Mouse (Mus musculus): ENCODE measurements around the gene Hk3.

Gene Hk3

DNA sequence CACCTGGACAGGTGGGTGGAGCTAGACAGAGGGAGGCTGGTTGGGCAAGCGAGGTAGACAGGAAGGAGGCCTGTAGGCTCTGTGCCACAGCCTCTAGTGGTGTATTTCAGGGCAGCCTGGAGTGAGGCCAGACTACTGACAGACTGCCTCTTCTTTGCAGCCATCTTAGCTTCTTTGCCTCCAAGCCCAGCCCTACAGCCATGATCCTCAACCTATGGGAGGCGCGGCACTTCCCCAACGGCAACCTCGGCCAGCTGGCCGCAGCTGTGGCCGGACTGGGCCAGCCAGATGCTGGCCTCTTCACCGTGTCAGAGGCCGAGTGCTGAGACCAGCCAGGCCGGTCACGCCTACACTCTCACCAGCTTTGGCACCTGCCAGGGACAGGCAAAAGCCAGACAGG is 16.5 kb downstream of the Hk3 start:
- peak; percentile 63 for DNase-seq (ENCODE audit: extremely low read depth, low read depth, low spot score)

DNA sequence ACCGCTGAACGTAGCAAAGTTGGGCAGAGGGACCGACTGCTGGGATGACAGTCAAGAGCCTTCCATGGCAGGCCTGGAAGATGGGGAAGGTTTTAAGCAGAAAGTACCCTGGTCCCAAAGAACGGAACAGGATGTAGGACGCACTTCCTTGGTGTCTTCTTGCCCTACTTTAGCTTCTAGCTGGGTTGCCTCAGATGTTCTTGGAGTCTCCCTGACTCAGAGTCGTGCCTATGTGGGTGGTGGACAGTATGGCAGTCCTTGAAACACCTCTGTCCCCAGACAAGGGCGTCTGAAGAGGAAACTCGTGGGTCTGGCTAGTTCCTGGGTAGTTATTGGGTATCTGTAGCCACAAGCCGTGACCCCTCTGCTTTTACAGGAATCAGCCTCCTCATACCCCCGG is 19.1 kb downstream of the Hk3 start:
- DNase-seq (ENCODE audit: extremely low read depth, low read depth, low spot score): no peak

DNA sequence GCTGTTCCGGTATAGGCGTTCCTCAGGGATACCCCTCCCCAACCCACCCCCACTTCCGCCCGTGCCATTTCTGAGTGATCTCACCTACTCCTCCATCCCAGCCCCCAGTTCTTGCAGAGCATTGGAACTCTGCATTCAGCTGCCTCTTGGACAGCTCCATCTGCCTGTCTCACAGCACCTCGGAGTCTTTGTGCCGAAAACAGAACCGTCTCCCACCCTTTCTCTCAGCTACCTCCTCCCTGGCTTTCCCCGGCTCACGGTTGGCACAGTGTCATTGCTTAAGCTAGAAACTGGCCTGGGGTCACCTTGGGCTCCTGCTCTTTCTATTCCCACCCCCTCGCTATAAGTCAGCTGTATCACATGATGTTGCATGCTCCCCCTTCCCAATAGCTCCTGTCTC is 20.8 kb downstream of the Hk3 start:
- no peak for DNase-seq (ENCODE audit: extremely low read depth, low read depth, low spot score)

DNA sequence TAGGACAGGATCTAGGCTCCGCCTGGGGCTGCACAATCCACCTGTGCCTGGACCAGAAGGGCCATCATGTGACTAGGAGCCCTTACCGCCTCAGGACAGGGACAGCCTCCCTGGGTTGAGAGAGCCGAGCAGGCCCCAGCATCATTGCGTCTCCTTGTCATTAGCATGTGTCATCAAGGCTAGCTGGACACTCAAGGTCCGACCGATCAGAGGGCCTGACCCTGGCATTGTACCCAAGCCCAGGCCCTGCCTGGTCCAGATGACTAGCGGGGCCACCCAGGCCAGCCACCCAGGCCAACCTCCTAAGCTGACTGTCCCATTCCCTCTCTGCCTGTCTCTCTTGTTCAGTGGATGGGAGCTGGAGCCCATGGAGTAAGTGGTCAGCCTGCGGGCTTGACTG is 23.6 kb downstream of the Hk3 start:
- DNase-seq (ENCODE audit: extremely low read depth, low read depth, low spot score): no peak

DNA sequence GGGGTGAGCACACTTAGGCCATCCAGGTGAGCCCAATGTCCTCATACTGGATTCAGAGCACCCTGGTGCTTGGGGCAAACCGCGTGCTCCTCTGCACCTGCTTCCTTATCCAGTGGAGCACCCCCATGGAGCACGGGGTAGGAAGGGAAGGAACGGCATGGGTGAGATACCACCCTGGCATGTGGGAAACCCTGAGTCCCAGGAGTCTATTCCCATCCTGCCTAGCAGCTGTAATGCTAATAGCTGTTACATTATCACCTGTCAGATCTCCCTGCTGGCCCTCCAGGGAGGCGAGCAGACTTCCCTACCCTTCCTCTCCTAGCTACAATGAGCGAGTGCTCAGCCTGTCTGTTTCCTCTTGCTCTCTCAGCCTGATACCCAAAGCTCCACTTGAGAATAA is 26.0 kb downstream of the Hk3 start:
- DNase-seq (ENCODE audit: extremely low read depth, low read depth, low spot score): no peak

DNA sequence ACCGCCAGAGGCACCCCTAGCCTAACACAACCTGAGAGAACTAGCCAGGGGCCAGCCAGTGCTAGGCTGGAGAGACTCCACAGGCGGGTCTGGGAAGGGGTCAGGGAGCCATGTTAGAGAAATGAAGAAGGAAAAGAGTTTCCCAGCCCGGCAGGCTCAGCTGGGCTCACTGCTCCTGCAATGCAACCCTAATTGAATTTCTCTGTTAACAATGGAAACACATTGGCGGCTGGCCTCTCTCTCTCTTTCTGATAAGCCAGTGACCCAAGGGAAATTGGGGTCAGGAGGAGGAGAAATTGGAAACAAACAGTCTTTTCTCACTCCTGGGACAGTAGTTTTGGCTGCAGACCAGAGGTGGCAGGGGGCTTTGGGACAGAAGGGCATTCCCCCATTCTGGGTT is 26.6 kb downstream of the Hk3 start:
- DNase-seq (ENCODE audit: extremely low read depth, low read depth, low spot score): no peak

DNA sequence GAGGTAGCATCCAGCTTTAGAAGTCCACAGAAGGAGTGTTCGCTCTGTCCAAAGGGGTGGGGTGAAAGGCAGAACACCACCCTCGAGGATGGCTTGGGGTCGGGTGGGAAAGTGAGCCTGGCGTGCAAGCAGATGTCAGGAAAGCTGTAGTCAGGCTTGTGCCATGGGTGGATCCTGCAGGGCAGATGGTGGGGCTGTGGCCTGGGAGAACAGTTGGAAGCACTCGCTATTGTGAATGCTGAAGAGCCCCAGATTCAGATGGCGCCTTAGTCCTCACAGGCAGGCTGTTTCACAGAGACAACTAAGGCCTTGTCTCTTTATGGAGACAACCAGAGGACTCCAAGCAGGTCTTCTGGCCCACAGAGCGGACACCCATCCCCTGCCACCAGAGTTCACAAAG is 29.0 kb downstream of the Hk3 start:
- no peak for DNase-seq (ENCODE audit: extremely low read depth, low read depth, low spot score)

DNA sequence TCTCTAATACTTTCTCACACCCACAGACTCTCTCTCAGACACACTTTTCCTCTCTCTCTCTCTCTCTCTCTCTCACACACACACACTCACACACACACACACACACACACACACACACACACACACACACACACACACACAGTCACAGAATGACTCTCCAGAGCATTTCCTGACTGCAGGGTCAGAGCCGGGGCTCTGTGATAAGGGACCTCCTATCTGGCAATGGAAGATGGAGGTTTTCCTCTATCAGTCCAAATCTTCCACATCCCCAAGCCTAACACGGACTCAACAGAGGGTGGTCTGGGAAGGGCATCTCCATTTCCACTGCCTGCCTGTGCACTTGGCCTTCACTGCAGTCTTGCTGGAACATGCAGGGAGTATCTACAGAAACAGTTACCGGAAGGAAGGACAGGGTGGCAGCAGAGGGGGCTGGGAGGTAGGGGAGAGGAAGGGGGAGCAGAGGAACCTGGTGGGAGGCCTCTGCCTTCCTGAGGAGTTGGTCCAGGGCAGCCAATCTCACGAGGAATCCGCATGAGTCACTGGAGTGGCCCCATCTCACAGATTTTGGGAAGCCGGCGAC is 32.9 kb downstream of the Hk3 start:
- no peak for DNase-seq (ENCODE audit: extremely low read depth, low read depth, low spot score)

DNA sequence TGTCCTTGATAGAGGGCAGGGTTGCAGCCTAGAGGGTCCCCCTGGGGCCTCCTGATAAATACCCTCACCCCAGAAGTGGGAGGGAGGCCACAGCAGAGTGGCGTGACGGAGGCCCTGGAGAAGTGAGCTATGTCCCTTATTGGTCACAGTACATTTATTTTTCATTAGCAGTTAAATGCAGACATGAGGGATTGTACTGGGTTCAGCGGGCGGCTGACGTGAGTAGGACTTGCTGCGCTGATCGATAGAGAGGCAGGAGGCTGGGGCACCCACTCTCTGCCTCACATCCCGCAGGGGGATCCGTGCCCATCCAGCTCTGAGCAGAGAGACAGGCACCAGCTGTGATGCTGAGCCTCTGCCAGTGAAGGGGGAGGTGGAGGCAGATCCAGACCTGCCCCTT is 33.8 kb downstream of the Hk3 start:
- no peak for DNase-seq (ENCODE audit: extremely low read depth, low read depth, low spot score)

DNA sequence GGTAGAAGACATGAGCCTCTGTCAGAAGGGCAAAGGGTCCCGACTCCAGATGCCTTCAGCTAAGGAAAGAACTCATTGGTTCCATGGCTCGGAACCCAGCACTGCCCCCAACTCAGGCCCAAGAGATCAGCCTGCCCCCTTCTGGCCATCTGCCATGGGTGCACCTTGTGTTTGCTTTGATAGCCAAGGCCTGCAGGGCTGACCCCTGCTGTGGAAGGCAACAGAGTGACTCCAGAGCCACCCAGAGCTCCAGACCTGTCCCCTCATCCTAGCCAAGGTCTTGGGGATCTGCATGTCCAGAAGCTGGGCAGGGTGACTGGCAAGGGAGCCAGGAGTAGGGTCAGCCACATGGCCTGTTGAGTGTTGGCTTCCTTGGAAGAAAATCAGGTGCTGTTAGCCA is 37.6 kb downstream of the Hk3 start:
- DNase-seq (ENCODE audit: extremely low read depth, low read depth, low spot score): no peak

DNA sequence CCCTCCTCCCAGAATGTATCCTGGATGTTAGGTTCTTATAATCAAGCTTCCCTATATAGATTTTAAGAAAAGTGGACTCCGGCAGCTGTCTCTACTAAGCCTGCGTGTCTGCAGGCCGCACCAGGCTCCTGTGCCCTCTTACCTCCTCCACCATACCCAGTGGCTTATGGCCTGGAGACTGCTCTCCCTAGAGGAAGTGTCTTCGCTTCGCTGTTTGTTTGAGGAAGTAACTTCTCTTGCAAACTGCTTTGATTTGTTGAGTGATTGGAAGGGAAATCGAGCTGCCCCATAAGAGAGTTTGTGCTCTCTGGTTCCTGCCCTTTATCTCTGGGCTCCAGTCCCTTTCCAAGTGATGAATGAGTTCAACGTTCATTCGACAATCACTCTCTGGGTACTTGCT is 38.2 kb downstream of the Hk3 start:
- no peak for DNase-seq (ENCODE audit: extremely low read depth, low read depth, low spot score)

DNA sequence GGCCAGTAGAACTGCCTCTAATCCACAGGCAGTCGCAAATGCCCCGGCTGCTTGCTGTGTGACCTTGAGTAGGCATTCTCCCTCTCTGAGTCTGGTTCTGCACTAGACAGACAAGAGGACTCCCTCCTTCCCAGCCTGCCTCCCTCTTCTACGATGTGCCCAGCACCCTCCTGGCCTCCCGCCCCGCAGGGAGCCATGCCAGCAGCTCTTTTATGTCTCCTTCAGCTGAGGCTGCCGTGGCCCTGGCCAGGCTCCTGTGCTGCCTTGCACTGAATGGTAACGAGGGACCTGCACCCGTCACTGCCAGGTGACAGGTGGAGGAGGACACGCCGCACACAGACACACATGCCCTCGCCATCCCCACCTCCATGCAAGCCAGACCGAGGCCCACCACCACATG is 40.2 kb downstream of the Hk3 start:
- DNase-seq (ENCODE audit: extremely low read depth, low read depth, low spot score): no peak

DNA sequence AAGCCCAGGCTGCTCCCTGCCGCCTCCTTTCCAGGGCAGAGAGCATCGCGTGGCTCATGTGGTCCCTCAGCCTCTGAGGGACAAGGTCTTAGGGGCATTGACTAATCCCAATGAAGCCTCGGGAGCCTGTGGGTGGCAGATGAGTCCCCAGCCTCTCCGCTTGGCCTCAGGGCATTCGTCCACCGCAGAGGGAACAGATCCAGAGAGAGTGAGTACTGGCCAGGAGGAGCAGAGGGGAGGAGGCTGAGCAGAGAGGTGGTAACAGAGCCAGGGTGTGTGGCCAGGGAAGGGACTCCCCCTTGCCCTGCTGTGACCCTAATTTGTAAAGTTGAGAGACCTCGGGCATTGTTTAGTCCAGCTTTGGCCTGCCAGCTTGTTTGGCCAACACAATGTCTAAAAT is 42.4 kb downstream of the Hk3 start:
- no peak for DNase-seq (ENCODE audit: extremely low read depth, low read depth, low spot score)

DNA sequence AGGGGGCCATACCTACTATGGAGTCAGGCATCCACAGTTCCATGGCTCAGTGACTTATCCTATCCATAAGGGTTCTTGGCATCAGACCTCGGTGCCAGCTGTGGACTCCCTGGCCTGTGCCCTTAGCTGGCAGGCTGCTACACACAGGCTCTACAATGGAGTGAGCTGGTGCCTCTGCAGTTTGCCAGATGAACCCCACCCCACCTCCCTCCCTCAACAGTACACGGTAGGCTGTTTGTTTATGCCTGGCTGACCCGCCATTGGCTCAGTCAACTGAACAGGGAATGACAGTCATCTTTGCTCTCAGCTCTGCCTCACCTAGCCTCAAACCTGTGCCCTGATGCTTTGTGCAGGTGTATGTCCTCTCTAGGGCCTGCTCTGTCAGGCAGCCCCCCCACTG is 45.6 kb downstream of the Hk3 start:
- DNase-seq (ENCODE audit: extremely low read depth, low read depth, low spot score): no peak

DNA sequence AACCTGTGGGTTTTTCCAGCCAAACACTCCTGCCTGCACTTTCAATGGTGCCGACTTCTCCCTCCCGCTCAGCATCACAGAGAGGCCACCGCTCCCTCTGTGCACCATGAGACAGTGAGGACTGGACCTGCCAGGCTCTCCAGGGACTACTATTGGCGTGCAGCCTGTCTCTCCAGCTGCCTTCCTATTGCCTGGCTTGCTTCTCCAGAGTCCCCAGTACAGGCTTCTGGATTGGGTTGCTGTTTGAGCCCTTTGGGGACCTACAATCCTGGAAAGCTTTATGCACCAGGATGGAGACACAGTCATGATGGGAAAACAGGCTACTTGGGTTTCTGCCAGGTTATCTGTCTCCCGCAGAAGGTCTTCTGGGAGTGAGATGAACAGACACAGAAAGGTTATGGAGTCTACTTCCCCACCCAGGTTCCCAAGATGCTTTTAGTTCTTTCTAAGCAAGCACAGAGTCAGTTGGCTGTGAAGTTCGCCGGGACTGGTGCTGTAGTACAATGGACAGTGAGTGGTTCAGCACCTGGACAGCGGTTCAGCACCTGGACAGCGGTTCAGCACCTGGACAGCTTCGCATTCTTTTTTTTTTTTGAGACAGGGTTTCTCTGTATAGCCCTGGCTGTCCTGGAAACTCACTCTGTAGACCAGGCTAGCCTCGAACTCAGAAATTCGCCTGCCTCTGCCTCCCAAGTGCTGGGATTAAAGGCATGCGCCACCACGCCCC is 50.5 kb downstream of the Hk3 start:
- DNase-seq (ENCODE audit: extremely low read depth, low read depth, low spot score): no peak

DNA sequence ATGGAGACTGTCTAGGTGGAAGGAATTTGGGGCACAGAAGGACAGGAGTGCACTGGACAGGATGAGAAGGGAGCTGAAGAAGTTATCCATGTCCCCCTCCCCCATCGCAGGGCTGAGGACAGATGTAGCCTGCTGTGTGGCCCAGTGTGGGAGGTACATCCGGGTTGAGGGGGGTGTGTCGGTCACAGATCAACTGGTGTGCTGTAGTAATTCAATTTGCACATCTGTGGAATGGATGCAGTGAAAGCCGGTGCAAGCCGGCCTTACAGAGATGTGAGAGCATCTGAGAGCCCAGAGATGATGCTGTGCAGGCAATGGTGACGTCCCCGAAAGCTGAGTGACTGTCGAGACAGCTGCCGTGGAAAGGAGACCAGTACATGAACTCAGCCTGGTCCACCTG is 51.7 kb downstream of the Hk3 start:
- DNase-seq (ENCODE audit: extremely low read depth, low read depth, low spot score): no peak

DNA sequence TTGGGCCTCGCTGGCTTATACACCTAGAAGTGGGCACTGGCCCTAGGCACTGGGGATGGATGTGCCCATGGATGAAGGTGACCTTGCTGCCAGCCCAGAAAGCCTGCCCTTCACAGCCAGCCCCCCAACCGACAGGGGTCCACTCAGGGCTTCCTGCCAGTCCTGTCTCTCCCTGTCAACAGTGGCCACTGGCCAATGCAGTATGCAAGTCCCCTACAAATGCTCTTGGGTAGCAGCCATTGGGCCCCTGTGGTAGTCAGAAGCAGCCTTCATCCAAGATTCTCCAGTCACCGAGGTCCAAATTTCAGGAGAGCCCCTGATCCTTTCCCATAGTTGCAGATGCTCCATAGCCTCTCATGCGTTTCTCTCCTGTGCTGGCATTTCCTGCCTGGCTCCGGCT is 52.5 kb downstream of the Hk3 start:
- DNase-seq (ENCODE audit: extremely low read depth, low read depth, low spot score): no peak

DNA sequence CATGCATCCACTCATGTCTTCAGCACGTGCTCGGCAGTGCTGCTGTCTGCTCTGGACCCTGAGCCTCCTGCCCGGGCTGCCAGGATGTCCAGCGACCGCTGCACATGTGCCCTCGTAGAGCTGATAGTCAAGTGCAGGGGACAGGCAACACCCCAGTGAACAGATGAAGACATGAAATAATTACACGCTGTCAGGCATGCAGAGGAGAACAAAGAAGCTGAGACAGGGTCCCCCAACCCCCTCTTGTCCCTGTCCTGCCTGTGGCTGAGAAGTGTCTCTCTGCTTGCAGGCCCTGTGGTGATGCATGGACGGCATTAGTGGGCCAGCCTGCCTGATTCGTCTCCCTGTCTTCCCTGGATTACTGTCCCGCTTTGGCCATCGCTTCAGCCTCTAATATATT is 53.7 kb downstream of the Hk3 start:
- no peak for DNase-seq (ENCODE audit: extremely low read depth, low read depth, low spot score)

DNA sequence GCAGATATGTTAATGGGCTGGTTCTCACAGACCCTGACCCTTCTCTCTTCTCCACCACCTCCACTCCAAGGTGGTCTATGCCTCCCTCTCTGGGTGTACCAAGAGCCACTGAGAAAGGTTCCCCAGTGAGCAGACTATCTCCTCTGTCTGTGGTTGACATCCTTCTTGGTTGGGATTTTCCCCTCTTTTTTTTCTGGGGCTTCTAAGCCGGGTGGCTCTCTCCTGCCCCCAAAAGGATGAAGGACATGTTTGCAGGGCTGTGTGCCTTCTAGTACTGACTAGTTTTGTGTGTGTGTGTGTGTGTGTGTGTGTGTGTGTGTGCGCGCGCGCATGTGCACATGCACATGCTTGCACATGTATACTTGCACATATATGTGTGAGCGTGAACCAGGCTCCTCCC is 55.9 kb downstream of the Hk3 start:
- DNase-seq (ENCODE audit: extremely low read depth, low read depth, low spot score): no peak

DNA sequence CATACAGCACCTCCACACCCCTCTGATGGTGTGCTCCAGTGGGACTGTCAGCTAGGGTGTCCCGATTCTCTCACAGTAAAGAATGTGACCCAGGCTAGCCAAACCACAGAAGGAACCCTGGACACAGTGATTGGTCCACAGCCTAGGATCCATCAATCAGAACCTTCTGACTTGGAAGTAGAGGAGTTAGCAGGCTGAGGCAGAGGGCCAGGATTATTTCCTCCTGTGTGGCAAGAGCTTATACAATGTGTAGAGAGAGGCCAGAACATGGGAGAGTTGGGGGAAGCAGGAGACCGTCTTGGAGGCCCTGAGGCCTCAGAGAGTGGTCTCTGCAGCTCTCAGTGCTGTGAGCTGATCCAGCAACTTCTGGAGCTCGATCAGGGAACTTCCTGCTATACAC is 60.7 kb downstream of the Hk3 start:
- no peak for DNase-seq (ENCODE audit: extremely low read depth, low read depth, low spot score)

DNA sequence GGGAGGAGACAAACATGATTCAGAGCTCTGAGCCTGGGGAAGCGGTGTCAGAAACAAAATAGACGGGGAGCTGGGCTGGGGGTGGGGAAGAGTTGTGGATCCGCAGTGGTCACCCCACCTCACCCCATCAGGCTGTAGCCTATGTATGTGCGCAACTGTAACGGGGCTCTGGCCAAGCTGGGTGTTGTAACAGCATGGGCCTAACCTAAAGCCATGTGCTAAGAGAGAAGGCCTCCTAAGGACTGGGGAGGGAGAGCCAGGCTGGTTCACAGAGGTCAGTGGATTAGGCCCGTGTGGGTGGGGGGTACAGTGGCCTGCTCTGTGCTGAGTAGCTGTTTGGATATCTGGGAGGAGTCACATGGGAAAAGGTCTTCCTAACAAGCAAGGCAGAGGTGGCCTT is 61.3 kb downstream of the Hk3 start:
- no peak for DNase-seq (ENCODE audit: extremely low read depth, low read depth, low spot score)

DNA sequence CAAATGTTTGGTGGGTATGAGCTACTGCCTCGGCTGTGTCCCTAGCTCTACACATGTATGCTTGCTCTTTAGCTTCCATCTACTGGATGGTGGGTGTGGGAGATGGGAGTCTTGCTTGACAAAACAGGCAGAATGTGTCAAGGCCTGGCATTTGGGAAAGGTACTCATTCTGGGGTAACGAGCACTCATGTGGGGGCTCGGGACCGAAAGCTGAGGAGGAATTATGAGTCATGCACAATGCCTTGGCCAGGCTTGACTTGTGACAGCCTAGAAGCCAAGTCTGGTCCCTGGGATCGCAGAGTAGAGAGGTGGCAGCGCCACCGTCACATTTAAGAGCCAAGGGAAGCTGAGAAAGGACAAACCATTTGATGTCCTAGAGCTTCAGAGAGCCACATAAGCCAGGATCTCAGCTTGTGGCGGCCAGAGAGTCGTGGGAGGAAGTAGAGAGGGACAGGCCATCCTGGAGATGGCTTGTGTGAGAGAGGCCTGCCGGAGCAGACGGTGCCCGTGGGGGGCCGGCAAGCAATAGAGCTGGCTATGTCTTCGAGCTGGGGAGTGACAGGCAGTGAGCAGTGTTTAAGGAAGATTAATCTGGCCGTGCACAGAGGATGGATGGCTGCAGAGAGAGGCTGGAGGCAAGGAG is 62.0 kb downstream of the Hk3 start:
- no peak for DNase-seq (ENCODE audit: extremely low read depth, low read depth, low spot score)

DNA sequence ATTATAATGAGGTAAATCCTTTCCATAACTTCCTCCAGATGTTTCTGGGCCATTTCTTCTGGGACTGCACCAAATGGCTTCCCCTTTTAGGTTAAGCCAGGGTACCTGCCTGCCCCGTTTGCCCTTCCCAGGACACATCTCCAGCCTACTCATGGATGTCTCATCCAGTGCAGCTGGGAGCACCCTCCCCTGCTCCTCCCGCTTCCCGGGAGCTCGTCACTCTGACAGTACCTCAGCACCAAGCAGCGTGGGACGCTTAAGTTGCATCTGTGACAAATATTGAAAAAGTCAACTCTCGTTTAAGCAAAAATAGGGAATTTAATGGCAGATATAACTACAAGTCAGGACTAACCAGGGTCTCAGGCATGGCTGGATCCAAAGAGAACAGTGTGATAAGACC is 63.9 kb downstream of the Hk3 start:
- no peak for DNase-seq (ENCODE audit: extremely low read depth, low read depth, low spot score)

All from fat pad, adult 2 months (tissue).